Mouse (Mus musculus): Measurements from ENCODE around the gene Npff. TPM values are rescaled to one million over a fixed set of nuclear protein-coding genes. Genes with fewer than 3 reads are reported as not detected.

The Npff gene
- polyA plus RNA-seq, 1 experiment = 0.94 TPM

DNA sequence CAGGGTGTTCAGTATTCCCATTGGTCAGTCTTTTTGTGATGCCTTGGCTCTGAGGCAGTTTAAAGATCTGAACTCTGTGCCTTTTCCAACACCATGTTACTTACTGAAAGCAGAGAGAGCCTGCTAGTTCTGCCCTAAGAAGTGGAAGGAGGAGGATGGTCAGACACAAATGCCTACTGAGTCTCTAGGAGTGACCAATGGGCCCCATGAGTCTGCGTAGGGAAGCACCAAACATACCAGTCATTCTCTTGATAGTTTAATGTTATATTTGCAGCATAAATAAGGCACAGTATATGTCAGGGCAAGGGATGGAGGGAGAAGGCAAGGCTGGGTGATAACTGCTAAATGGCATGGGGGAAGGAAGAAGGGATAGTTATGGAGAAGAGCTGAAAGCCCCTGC, 3.7 kb upstream of the Npff start:
- Histone ChIP-seq H3K4me3 (ENCODE audit: insufficient read depth, poor library complexity, severe bottlenecking) (no peak overlapping the region), H3ac (ENCODE audit: control insufficient read depth, insufficient read length, low read depth) (no peak overlapping the region), H3K27me3 (ENCODE audit: control insufficient read depth, insufficient read depth, insufficient read length) (no peaks in the 10 kb centered on the region), H3K36me3 (ENCODE audit: control insufficient read depth, insufficient read depth) (peaks cover 94% of the 10 kb centered on the region), H3K79me2 (ENCODE audit: control insufficient read depth, insufficient read depth) (no peaks in the 10 kb centered on the region), H3K79me3 (ENCODE audit: low read depth) (no peaks in the 10 kb centered on the region)
- TF ChIP-seq MYOG (IDR thresholded peaks at IDR 0.05; ENCODE audit: control insufficient read depth, extremely low read depth, insufficient read length) = no peak
- no peak for TF ChIP-seq MAX (IDR thresholded peaks at IDR 0.05)

DNA sequence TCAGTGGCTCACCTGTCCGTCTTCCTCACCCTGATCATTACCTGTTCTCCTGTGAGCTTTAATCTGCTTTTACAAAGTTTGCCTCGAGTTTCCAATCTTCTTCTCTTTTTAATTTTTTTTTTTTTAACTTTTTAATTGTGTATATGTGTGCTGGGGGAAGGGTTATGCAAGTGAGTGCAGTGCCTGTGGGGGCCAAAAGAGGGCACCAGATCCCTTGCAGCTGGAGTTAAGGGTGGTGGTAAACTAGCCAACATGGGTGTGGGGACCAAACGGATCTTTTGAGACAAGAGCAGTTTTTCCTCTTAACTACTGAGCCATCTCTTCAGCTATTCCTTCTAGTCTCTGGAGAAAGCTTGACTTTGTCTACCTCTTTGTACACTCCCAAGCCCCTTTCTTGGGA, 3.2 kb upstream of the Npff start:
- Histone ChIP-seq H3K4me3 (ENCODE audit: insufficient read depth, poor library complexity, severe bottlenecking) (no peak overlapping the region), H3K79me2 (ENCODE audit: control insufficient read depth, insufficient read depth) (no peaks in the 10 kb centered on the region), H3K36me3 (ENCODE audit: control insufficient read depth, insufficient read depth) (peaks cover 90% of the 10 kb centered on the region), H3K79me3 (ENCODE audit: low read depth) (no peaks in the 10 kb centered on the region), H3K27me3 (ENCODE audit: control insufficient read depth, insufficient read depth, insufficient read length) (no peaks in the 10 kb centered on the region), H3ac (ENCODE audit: control insufficient read depth, insufficient read length, low read depth) (no peak overlapping the region)
- TF ChIP-seq CTCF (IDR thresholded peaks at IDR 0.05; ENCODE audit: control insufficient read depth, insufficient read depth, insufficient read length) = peak; percentile 10
- no peak for TF ChIP-seq FOSL1 (IDR thresholded peaks at IDR 0.05; ENCODE audit: insufficient read depth, low read length, poor library complexity, severe bottlenecking)
- TF ChIP-seq USF1 (IDR thresholded peaks at IDR 0.05; ENCODE audit: low read depth) = no peak
- TF ChIP-seq CEBPB (IDR thresholded peaks at IDR 0.05; ENCODE audit: low read depth) = no peak
- no peak for TF ChIP-seq MAX (IDR thresholded peaks at IDR 0.05)

DNA sequence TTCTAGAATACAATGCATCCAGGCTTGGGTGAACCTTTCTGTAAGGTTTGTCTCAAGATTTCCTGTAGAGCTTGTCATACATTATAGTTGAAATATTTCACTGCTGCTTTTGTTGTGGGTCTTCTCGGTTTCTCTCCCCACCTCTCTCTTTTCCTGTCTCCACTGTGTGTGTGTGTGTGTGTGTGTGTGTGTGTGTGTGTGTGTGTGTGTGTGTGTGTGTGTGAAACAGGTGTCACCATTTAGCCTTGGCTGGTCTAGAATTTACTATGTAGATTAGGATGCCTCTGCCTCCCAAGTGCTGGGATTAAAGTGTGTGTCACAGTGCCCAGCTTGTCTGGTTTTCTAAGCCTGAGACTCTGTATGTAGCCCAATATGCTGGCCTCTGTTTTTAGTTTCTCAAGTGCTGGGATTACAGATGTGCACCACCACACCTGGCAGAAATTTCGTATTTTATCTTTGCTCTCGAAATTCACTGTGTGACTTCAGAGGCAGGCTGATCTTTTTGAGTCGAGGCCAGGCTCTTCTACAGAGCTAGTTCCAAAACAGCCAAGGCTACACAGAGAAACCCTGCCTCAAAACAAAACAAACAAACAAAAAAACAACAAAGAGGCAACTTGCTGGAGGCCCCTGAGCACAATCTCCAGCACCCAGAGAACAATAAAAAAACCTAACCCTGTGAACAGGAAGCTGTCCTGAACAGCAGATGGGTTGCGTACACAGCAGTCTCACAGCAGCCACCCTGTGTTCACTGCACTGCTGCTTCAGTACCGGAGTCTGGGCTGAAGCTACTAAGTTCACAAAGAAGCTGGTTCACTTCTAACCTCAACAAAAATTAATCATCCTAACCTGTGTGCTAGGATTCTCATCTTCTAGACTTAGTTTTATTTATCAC, 1.6 kb upstream of the Npff start:
- H3K27me3 ChIP-seq (ENCODE audit: control insufficient read depth, insufficient read depth, insufficient read length) = no peaks in the 10 kb centered on the region
- TF ChIP-seq MYOG (IDR thresholded peaks at IDR 0.05; ENCODE audit: control insufficient read depth, extremely low read depth, insufficient read length) (no peak), USF1 (IDR thresholded peaks at IDR 0.05; ENCODE audit: low read depth) (no peak), MYOD1 (IDR thresholded peaks at IDR 0.05; ENCODE audit: control insufficient read depth, insufficient read length, low read depth) (no peak), CEBPB (IDR thresholded peaks at IDR 0.05; ENCODE audit: low read depth) (no peak), CTCF (IDR thresholded peaks at IDR 0.05; ENCODE audit: control insufficient read depth, insufficient read depth, insufficient read length) (no peak), MAX (IDR thresholded peaks at IDR 0.05) (no peak), FOSL1 (IDR thresholded peaks at IDR 0.05; ENCODE audit: insufficient read depth, low read length, poor library complexity, severe bottlenecking) (no peak)
- H3K79me2 ChIP-seq (ENCODE audit: control insufficient read depth, insufficient read depth) = peaks cover 3% of the 10 kb centered on the region
- no peak overlapping the region for H3ac ChIP-seq (ENCODE audit: control insufficient read depth, insufficient read length, low read depth)
- H3K4me3 ChIP-seq (ENCODE audit: insufficient read depth, poor library complexity, severe bottlenecking) = no peak overlapping the region
- no peaks in the 10 kb centered on the region for H3K79me3 ChIP-seq (ENCODE audit: low read depth)
- peaks cover 90% of the 10 kb centered on the region for H3K36me3 ChIP-seq (ENCODE audit: control insufficient read depth, insufficient read depth)

DNA sequence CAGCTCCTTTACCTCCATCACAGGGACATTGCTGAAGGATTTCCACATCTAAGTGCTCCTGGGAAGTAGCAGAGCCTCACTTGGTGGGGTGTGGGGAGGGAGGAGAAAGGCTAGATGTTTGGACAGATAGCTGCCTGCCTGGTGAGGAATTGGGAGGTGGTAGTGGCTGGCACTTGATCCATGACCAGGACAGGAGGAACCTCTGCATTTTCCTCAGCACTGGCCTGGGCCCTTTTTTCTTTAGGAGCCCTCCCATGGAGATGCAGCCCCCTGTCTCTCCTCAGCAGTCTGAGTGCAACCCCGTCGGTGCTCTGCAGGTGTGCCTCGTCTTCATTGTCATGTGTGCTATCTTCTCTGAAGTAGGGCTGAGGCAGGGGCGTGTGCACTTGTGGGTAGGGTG, 3.3 kb downstream of the Npff start:
- no peak overlapping the region for H3K4me3 ChIP-seq (ENCODE audit: insufficient read depth, poor library complexity, severe bottlenecking)
- H3ac ChIP-seq (ENCODE audit: control insufficient read depth, insufficient read length, low read depth) = no peak overlapping the region
- H3K27me3 ChIP-seq (ENCODE audit: control insufficient read depth, insufficient read depth, insufficient read length) = no peaks in the 10 kb centered on the region
- H3K36me3 ChIP-seq (ENCODE audit: control insufficient read depth, insufficient read depth) = peaks cover 65% of the 10 kb centered on the region
- H3K79me2 ChIP-seq (ENCODE audit: control insufficient read depth, insufficient read depth) = peaks cover 35% of the 10 kb centered on the region
- TF ChIP-seq MYOD1 (IDR thresholded peaks at IDR 0.05; ENCODE audit: control insufficient read depth, insufficient read length, low read depth) (no peak), MYOG (IDR thresholded peaks at IDR 0.05; ENCODE audit: control insufficient read depth, extremely low read depth, insufficient read length) (no peak), MAX (IDR thresholded peaks at IDR 0.05) (no peak)
- H3K79me3 ChIP-seq (ENCODE audit: low read depth) = peaks cover 22% of the 10 kb centered on the region

DNA sequence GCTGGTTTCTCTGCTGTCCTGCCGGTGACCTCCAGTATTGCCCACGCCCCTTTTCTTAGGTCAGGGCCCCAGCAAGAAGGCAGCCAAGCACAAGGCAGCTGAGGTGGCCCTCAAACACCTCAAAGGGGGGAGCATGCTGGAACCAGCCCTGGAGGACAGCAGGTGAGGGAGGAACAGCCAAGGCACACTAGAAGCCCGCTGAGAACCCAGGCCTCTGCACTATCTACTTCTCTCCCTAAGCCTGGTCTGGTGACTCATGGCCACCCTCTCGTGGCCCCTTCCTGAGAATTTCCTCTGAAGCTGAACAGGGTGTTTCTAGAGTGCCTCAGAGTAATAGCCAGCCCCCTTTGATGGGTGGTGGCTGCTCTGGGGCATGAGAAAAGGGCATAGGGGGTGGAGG, 4.3 kb downstream of the Npff start:
- TF ChIP-seq MYOD1 (IDR thresholded peaks at IDR 0.05; ENCODE audit: control insufficient read depth, insufficient read length, low read depth) = no peak
- TF ChIP-seq CEBPB (IDR thresholded peaks at IDR 0.05; ENCODE audit: low read depth) = no peak
- TF ChIP-seq CTCF (IDR thresholded peaks at IDR 0.05; ENCODE audit: control insufficient read depth, insufficient read depth, insufficient read length) = no peak
- no peak for TF ChIP-seq USF1 (IDR thresholded peaks at IDR 0.05; ENCODE audit: low read depth)
- TF ChIP-seq MYOG (IDR thresholded peaks at IDR 0.05; ENCODE audit: control insufficient read depth, extremely low read depth, insufficient read length) = no peak
- TF ChIP-seq MAX (IDR thresholded peaks at IDR 0.05) = no peak
- TF ChIP-seq FOSL1 (IDR thresholded peaks at IDR 0.05; ENCODE audit: insufficient read depth, low read length, poor library complexity, severe bottlenecking) = no peak
- peaks cover 29% of the 10 kb centered on the region for H3K79me3 ChIP-seq (ENCODE audit: low read depth)
- H3K27me3 ChIP-seq (ENCODE audit: control insufficient read depth, insufficient read depth, insufficient read length) = no peaks in the 10 kb centered on the region
- H3ac ChIP-seq (ENCODE audit: control insufficient read depth, insufficient read length, low read depth) = no peak overlapping the region
- H3K36me3 ChIP-seq (ENCODE audit: control insufficient read depth, insufficient read depth) = peaks cover 55% of the 10 kb centered on the region
- no peak overlapping the region for H3K4me3 ChIP-seq (ENCODE audit: insufficient read depth, poor library complexity, severe bottlenecking)
- H3K79me2 ChIP-seq (ENCODE audit: control insufficient read depth, insufficient read depth) = peaks cover 45% of the 10 kb centered on the region

All from C2C12 (cell line).